Mouse (Mus musculus): Measurements from ENCODE around the gene Rgl1.
A peak's percentile ranks its signal among the peaks of the same experiment; 100 is the strongest.
"Not testable (repeated sequence)": the region's sequence is repeated elsewhere in the genome, so short reads cannot be mapped to it uniquely, and the experiment has no call there.

The Rgl1 gene

DNA sequence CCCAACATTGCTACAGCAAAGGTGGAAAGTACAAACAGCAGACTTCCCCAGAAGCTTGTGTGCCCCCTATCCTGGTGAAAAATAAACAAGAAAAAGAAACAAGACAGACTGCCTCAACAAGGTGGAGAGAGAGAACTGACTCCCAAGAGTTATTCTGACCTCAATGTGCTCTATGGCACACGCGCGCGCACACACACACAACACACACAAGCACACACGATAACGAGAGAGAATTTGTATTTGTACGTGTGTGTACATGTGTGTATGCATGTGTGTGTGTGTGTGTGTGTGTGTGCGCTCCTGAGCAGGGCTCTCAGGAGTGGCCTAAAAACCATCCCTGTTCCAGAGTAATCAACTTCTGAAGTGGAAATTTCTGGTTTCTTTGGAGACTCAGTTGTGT is 18.5 kb upstream of the Rgl1 start:
- DNase-seq = no peak

DNA sequence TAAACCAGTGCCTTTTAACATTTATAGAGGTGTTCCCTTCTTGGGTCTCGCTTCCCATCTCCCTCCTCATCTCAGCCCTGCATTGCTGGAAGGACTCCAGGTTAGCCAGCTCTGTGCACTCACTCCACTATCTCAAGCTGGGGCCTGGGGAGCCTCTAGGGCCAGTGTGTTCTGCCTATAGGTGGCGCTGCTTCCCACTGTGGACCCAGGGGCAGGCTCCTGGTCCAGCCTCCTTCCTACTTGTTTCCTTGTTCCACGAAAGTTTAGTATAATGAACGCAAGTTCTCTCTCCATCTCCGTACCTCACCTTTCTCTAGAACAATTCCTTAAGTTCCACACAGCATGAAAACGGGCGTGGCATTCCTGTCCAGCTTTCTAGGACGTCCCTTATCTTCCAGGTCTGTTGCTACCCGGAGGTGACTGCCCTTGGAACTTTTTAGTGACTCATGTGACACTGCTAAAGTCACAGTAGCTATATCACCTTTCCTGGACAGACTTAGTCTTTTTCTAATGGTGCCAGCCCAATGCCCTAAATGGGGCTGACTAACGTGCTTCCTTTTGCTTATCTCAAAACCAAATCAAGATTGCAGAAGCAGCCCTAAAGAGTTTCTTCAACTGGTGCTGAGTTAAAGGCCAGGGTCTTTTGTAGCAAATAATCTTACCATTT is 13.1 kb upstream of the Rgl1 start:
- peak; percentile 72 for DNase-seq

DNA sequence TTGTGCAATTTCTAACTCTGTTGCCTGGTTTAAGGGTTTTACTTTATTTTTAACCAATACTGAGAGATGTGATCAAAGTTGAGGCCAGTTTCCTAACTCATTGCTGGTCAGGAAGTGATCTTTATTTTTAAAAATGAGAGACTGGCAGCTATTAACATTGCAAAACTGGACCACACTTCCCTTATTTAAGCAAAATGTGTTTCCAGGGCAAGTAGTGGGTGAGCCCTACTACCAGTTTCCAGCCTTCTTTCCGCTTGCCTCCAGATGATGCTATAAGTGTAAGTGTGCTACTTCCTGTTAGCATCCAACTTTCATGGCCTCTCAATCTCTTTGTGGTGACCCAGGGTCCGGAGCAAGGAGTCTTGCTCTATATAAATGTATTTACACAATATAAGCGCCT is 8.4 kb upstream of the Rgl1 start:
- DNase-seq = not testable (repeated sequence)

DNA sequence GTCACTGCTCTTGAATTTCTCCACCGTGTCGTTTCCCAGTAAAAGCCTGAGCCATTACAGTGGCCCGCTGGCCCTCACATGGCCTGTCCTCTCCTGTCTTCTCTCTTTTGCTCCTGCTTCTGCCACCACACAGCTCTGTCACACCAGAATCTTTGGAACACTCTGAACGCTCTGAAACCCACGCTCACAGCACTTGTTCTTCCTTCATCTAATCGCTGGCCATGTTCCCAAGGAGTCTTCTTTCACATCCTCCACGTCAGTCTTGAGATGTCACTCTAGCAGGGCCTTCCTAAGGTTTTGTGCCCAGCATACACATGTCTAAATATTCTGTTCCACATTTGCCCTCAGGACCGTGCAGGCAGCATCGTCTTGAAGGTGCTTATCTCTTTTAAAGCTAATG is 4.9 kb upstream of the Rgl1 start:
- DNase-seq = no peak

DNA sequence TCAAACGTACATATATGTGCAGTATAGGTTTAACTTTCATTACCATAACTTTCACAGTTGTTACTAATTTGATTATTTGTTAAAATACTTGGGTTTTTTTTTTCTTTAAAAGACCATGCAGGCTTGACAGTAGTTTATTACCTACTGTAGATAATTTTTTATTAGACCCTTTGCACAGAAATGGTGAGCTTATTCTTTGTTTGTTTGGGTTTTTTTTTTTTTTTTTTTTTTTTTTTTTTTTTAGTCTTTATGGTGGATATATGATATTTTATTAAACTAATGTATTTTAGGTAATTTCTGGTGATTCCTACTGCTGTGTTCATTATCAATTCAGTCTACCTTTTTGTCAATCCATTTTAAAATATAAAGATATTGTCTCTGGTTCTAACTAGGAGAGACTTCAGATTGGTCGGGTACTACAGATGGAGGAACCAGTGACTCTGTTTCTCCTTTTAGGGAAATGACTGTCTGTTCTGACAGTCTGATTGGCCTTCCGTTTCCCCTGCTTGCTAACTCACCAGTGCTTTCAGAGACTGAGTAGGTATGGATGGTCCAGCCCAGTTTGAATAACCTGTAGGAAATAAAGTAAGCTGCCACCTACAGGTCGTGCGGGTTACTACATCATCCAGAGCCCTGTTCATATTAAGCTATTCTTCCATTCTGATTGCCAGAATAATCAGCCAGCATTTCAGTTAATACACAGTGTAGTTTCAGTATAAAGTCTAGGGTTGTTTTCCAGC is 1.8 kb upstream of the Rgl1 start:
- peak; percentile 88 for DNase-seq

DNA sequence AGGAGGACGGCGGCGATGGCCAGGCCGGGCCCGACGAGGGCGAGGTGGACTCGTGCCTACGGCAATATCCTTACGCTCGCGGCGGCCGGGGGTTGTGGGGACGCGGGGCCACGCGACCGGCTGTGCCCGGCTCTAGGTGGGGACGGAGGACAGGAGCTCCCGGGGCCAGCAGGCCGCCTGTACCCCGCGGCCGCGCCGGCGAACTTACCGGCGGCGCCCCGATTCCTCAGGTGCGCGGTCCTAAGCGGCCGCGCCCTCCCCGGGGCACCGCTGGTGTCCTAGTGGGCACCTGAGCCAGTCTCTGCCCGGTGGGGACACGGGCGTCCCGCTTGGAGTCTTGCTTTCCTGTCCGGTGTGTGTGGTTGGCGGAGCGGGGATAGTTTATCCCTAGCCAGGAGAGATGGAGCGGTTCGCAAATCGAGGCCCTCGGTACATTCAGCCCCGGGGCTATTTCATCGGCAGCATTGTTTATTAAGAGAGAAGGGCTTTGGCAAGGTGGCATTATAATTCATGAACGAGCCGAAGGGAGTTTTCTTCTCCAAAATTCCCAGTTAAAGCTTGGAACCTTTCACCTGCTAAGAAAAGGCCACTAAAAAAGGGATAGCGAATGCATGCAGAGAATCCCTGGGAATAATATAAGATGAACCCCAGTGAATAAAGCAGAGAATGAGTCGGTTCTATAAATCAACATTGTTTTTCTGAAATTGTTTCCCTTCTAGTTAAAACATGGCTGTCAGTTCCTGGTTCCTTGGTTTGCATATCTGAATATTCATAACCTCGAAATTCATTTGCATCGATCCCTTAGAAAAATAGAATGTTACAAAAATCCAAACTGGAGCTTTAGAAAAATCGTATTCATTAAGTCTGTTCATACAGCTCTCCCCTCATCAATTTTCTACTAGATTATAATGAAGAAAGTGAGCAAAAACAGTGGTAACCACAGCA is 925 bp upstream of the Rgl1 start:
- peak; percentile 48 for DNase-seq

DNA sequence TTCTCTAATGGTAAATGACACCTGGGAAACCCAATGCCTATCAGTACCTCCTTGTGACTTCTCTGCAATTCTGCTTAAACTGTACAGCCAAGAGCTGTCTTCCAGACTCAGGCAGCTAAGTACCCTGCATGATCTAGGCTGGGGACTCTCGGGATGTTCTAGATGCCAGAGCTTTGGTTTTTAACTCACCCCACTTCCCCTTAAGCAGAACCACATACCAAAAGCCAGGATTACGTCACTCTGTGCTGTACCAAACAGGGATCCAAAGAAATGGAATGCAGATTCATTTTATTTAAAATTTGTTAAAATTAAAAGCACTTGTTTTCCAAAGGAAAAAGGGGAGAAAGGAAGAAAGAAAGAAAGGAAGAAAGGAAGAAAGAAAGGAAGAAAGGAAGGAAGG is 4.4 kb downstream of the Rgl1 start:
- no peak for DNase-seq

DNA sequence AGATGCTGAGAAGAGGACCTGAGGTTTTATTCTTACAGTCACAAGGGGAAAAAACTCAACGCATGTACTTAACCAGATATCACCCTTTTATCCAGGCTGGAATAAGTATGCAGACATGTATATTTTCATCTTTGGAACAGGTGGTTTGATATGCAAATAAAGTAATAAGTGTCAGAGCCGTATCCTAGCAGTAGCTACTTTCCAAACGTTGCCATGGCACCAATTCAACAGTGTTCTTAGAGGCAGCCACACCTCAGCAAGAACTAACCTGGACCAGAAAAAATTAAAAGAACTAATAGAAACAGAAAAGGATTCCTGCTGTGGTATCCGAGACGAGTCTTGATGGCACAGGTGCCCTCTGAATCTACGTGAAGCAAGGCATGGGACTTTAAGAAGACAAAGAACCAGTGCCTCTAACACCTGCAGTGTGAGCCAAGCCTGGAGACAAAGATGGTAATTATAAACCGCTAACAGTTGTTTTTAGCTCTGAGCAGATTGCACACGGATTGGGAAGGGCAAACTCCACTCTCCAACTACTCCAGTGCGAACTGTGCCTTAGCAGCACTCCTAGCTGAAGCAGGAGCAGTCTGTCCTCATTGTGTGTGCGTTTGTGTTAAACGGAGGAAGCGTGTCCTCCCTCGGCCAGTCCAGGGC is 15.7 kb downstream of the Rgl1 start, which contains the start of gene Apobec4:
Apobec4 (plus strand) TSS at position 240 of the 654 bp plus-strand sequence.
- DNase-seq = no peak

DNA sequence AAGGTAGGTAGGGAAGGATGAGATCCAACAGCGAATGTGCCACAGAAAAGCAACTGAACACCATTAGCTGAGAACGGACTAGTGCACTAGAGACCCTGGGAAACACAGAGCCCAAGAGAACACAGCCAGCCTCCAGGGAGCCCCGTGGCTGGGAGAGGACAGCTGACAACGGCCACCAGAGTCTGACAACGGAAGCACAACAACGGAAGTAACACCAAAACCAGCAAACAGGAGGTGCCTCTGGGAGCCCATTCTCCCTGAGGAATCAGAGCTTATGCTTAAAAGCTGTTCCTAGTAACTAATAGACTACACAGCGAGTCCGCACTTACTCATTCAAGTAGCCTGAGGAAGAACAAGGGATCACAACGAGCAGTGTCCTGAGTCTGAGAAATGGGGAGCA is 16.9 kb downstream of the Rgl1 start:
- DNase-seq = no peak

DNA sequence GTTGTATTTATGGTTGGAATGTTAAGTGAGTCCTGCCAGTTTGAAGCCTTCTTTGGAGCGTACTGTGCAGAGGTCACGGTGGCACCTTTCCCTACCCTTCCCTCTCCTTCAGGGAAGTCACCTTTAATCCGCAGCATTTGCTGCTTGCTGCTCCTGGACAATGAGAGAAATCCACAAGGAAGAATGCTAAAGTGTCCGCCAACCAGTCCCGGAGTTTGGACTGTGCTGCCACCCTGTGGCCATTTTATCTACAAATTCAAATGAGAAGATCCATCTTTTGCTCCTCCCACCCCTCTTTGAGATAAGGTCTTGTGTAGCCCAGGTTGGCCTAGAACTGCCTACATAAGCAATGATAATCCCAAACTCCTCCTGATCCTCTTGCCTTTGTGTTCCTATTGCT is 19.7 kb downstream of the Rgl1 start:
- DNase-seq = peak; percentile 88

DNA sequence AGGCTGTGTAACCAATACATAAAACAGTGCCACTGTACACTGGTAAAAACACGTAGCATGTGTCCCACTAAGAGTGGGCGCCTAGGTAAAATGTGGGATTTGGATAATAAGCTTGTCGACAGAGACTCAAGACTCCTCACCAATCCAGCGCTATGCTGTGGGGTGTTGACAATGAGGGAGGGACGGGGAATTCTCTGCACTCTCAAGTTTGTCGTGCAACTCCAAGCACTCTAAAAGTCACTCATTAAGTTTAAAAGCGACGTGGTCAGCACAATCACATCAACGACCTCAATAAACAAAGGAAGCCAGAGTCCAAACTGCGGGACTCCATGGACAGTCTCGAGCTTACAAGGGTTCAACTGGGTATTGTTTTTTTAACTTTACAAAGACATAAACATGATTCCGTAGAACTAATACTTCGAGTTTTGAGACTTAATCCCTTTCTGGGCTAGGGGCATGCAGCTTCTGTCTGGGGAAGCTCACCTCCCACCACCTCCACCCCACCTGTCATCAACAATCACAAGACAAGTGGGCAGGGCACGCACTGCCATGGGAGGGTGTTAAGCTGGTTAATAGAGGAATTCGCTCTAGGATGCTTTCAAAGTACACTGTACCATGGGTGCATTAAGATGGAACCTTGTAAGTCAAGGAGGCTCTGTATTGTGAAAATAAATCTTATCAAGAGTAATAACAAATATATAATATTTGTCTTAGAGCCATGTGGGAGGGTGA is 22.9 kb downstream of the Rgl1 start:
- no peak for DNase-seq

DNA sequence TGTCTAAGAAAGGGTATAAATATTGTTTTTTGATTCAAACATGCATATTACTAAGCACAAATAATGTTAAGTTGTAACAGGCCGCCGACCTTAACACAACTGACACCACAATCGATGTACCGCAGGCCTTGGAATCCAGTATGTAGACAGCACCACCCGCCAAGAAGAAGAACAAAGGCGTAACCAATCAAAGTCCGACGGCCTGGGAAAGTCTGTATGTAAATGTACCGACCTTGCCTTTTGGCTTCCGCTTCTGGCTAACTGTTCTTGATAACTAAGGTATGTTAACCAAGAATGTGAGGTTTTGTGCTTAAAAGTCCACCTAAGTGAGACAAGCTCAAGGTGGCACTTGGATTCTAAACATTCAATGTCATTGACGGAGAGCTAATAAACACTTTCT is 26.8 kb downstream of the Rgl1 start:
- DNase-seq = no peak

DNA sequence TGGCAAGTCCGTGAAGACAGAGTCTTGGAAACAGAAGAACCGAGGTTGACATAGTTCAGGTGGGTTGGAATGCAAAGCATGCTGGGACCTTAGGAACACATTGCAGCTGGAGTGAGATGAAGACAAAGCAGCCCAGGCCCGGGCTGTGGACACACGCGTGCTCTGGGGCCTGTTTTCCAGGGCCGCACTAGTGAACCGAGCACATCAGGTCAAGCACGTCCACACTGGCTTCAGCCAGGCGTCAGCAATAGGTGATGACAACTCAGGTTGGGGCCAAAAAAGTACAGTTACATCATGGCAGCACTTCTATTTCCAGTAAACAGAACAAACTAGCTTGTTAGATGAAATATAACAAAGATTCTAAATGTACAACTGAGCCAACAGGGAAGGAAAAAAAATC is 27.4 kb downstream of the Rgl1 start:
- no peak for DNase-seq

DNA sequence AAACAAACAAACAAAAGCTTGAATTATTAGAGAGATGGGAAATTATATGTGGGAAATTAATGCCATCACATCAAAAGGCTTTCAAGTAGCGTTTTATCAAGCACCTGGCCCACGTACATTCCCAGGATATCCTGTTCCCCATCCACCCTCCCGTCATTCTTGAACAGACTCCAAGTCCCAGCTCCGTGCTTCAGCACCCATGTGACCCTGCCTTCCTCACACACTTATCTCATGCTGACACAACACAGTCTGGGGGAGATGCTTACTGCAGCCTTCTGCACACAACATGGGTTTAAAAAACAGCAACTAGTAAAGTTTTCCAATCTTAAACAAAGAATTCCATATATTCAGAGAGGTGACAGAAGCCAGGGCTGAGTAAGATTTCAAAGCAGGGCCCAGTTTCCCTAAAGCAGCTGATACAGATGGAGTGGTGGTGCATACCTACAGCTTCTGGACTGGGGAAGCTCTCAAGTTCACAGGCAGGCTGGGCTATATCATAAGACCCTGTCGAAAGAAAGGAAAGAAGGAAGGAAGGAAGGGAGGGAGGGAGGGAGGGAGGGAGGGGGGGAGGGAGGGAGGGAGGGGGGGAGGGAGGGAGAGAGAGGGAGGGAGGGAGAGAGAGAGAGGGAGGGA is 38.4 kb downstream of the Rgl1 start:
- no peak for DNase-seq

DNA sequence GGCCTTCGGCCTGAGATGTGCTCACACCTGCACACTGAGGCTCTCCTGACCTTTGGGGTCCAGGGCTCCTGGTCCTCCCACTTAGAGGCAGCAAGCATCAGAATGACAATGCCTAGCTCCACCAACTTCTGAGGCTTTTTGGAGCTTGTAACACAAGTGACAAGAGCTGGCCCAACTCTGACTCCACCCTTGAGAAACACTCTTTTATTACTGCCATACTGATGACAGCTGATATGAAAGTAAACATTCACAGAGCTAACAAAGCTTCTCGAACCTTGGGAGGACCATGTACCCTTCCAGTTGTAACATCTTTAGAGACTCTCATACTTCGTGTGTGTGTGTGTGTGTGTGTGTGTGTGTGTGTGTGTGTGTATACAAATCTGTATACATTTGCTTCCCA is 40.1 kb downstream of the Rgl1 start:
- DNase-seq = no peak

DNA sequence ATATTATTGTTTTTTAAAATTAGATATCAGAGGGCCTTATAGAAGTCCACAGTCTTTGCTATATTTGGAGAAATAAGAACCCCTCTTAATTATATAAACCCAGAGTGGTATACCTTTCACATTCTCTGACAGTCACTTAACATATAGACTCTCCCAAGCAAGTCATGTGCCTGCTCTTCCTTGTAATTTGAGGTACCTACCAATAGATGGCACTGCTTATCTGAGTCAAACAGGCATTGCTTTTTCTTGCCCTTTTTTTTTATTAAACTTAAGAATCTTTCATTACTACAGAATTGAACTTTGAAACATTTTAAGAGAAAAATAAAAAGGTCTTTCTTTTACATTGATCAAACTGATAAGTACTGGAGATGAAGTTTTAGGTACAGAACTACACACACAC is 41.9 kb downstream of the Rgl1 start:
- no peak for DNase-seq

DNA sequence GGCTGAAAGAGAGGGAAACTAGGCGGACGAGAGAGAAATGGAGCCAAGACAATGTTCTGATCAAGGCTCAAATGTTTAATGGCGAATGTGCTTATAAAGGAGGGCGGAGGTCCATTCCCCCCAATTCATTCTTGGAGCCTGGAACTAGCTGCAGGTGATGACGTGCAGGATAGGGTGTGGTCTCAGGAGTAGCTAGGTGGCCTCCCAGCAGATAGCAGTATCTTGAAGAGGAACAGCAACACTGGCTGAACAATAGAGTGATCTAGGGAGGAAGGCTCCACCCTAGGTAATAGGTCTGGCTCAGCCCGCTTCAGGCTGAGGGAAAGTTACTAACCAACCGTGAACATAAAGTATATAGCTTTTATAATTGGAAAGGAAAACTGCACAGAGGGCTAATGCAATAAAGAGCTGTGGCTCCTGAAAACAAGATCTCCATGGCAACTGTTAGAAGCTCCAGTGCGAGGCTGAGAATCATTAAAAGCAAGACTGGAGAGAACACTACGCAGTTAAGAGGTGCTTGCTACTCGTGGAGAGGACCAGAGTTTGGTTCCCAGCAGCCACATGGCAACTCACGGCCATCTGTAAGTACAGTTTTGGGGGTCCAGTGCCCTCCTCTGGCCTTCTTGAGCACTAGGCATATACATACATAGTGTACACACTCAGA is 44.5 kb downstream of the Rgl1 start:
- DNase-seq = no peak

DNA sequence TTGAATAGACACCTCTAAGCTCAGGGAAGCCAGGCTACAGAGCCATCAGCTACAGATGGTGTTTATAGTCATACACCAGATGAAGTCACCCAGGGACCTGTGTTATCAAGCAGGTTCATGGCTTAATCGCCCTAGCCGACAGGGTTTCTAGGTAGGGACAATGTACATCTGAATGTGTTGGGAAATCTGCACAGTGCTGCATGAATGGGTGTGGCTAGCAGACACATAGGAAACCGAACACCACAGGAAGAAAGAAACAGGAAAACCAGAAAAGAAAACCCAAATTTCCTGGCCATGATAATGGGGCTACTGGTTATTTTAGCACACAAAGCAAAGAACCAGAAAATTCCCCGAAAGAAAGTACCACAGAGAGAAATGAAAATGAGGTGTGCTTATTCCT is 45.2 kb downstream of the Rgl1 start:
- DNase-seq = no peak

DNA sequence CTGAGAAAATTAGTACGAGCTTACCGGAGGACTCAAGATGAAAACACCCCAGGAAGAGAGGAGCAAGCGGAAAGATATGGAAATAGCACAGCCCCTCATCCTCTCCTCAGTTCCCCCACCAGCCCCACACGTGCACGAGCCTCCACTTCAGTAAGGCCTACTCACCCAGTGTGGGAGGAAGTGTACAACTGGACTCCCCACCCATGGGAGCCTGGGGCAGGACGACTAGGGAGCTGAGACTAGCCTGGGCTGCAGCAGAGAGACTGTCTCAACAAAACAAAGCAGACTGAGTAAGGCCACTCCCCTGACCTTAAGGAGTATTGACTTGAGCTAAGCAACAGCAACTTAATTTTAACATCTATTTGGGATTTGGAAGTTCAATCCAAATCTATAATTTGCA is 48.0 kb downstream of the Rgl1 start:
- DNase-seq = no peak

DNA sequence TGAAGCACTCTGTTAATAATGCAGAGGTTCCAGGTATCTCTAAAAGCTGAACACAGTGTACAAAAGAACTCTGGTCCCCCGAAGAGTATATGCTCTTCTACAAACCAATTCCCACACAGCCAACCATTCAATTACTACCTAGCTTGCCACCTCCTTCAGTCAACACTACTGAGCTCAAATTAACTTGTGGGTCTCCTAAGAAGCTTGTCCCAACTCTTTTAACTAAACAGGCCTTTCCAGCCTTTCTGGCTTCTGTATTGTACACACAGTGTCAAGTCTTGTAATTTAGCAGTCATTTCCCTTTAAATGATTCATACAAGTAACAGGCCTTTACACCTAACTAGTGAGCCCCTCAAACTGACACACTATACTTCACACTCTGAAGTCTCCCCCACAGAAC is 48.8 kb downstream of the Rgl1 start:
- no peak for DNase-seq

DNA sequence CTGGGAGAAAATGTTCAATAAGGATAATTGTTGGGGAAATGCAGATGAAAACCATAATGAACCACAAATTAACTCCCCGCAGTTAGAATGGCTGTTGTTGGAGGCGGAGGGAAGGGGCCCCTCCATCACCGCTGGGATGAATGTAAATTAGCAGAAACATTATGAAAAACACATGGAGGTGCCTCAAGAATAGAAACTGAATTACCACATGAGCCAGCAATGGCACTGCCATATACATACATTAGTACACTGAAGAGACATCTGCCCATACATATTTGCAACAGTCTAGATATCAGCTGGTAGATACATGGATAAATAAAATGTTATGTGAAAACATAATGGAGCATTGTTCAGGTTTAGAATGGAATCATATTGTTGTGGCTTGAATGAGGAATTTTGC is 51.7 kb downstream of the Rgl1 start:
- no peak for DNase-seq

Data from retina, postnatal 1 day (tissue).